Mouse (Mus musculus) lung, postnatal 14 days (tissue): ENCODE data around the gene Cab39.
A peak's percentile ranks its signal among the peaks of the same experiment; 100 is the strongest.

Source experiments
- DNase-seq: peaks from one replicate; pipeline ENCODE4 v3.0.0; 2021

The Cab39 gene

DNA sequence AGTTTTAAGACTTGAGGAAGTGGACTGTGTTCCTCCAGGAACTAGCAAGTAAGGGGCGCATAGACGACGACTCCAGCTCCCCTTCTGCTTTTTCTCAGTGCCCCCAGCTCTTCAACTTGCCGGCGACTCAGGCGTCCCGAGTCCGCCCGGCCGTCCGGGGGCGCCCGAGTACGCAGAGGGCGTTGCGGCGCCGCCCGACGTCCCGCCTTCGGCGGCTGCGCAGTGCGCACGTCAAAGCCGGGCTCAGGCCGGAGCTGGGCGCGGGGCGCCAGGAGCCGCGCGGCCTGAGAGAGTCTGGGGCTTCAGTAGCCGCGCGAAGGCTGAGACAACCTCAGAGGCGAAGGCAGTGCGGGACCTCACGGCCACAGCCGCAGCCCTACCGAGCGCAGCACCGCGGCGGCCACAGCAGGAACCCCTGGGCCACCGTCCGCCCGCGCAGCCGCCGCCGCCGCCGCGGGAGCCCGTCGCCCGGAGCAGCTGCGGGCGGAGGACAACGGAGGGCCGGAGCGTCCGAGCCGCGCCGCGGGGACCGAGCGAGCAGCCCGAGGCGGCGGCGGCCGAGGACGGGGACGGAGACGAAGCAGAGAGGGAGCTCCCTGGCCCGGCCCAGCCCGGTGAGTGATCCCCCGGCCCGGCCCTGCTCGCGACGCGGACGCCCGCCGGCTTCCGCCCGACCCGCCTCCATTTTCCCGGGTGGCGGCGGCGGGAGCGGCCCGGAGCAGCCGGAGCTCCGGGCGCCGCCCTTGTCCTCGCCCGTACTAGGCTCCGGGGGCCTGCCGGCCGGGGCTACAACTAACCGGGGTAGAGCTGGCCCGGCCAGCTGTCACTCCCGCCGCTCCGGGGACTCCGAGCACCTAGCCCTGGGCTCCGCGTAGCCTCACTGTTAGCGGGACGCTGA is at the start of gene Cab39:
TSS of gene Cab39 (plus strand) at position 234 of the 898 bp plus-strand sequence.
- DNase-seq, result peak; percentile 90

DNA sequence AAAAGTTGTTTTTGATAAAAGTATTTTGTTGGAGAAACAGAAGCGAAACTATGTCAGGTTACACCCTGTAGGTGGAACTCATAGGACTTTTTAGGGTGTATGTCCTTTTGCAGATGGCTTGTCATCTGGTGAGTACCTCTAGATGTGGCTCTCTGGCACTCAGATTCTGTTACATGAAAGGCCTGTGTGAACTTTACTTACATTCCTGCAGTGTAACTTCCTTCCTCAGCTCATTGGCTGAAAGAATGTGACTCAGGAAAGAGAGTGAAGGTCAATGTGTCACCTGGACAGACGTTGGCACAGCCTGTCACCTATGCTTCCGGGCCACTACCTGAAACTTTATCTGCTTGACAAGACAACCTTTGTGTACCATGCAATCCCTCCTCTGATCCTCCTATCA is 48.7 kb upstream of the Cab39 start:
- DNase-seq, result no peak

DNA sequence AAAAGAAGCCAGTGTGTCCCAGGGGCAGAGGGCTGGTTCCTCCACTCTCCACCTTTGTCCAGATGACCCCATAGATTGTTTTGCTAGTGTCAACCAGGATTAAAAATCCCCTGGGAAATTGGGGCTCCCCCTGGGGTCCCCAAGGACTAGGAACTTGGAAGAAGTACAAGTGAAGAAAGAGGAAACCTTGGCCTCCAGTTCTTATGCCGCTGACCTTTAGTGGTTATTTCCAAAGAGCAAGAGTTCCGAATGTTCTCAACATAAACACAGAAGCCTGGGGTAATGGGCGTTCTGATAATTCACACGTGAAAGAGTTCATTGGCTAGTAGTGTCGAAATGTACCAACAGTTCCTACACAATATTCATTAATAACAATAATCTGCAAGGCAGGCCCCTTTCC is 46.7 kb upstream of the Cab39 start:
- no peak for DNase-seq

DNA sequence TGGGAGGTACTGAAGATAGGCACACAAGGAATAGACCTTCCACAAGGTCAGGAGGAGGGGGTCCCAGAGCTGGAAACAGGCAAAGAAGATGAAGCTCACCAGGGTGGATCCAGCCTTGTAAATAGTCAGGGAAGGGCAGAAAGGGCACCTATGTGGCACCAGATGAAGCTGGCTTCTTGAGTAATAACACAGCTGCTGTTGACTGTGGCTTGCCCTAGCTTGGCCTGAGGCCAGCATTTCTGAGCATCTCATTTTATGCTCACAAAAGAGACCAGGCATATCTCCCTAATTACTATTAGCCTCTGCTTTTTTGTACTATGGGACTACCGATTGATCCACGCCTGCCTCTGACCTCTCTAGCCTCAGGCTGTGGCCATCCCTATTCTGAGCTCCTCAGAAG is 43.4 kb upstream of the Cab39 start:
- no peak for DNase-seq

DNA sequence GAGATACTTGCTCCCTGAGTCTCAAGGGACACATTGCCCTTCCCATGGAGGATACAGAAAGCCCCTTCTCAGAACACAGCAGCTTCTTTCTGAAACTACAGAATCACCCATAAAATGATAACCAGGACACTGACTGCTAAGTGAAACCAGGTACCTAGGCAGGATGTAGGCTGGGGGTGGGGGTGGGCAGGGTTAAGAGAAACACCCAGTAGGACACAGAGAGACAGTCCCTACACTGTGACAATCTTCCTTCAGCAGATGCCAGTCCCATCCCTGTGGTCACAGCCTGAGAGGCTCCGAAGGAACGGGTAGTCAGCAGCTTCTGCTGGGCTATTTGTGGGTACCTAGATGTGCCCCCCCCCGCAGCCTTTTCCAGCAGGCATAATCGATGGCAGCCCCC is 42.6 kb upstream of the Cab39 start:
- no peak for DNase-seq

DNA sequence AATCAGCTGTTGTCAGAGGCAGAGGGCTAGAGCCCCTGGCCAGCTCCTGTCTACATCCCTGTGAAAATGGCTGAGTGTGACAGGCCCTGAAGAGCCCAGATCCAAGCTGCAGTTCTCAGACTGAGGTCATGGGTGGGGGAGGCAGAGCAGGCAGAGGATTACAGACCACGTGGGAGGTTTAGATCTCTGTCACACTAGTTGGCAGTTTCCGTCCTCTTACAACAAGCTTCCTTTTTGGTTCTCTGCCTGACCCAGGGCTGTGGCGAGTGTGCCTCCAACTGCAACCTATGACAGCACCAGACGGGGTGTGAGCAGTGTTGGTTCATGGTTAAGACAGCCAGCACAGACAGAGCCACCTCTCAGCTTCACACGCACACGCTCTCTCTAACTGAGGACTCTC is 41.7 kb upstream of the Cab39 start:
- DNase-seq, result peak; percentile 22

DNA sequence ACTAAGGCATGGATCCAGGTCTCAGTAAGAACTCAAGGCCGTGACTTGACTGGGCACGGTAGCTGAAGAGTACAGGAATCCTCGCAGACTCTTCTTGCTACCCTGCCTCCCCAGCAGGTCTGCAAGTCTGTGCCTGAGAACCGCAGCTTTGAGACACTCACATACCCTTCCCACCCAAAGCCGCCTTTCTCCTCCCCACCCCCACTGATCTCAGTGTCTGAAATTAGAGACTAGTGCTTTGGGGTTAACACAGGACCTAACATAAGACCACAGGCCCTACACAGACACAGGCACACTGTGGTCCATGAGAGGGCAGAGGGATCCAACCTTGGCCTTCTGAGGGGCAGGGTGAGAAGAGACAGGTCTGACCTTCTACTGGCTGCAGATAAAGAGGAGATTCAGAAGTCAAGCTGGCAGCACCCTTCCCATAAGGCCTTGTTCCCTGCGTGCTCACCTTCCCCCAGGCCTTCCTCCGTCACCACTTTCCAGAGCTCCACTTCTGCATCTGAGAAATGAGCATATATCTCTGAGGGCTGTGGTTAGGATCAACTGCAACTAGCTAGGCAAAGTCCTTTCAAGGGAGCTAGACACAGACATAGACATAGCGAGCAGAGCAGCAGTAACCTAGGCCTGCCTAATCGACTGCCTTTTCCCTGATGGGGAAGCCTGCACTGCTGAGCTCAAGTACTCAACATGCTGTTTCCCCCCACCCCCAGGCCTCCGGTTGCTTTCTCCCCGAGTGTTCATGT is 41.1 kb upstream of the Cab39 start:
- DNase-seq, result no peak

DNA sequence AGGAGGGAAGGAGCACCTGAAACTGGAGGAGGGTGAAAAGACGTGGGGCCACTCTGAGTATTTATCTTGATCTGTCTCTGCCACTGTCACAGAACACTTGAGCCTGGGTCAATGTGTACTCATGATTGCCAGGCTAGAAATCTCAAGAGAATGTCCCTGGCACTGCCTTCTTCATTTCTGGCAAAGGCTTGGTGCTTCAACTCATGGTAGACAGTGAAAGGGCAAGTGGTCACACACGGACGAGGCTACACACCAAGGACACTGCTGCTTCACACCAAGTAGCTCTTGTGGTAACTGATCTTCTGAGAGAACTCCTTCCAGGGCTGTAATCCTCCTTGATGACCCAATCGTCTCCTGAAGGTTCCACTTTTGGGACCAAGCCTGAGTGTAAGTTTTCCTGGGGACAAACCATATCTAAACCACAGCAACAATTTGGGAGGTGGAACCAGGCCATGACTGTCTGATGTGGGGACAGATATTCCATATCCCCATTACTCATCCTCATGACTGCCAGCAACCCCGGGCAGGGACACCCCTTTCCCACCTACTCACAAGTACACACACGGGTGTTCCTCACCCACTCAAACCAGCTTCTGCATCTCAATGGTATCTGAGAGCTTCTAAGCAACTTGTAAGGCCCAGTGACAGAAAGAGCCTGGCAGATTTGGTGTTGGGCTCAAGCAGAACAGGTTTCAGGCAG is 35.6 kb upstream of the Cab39 start:
- no peak for DNase-seq

DNA sequence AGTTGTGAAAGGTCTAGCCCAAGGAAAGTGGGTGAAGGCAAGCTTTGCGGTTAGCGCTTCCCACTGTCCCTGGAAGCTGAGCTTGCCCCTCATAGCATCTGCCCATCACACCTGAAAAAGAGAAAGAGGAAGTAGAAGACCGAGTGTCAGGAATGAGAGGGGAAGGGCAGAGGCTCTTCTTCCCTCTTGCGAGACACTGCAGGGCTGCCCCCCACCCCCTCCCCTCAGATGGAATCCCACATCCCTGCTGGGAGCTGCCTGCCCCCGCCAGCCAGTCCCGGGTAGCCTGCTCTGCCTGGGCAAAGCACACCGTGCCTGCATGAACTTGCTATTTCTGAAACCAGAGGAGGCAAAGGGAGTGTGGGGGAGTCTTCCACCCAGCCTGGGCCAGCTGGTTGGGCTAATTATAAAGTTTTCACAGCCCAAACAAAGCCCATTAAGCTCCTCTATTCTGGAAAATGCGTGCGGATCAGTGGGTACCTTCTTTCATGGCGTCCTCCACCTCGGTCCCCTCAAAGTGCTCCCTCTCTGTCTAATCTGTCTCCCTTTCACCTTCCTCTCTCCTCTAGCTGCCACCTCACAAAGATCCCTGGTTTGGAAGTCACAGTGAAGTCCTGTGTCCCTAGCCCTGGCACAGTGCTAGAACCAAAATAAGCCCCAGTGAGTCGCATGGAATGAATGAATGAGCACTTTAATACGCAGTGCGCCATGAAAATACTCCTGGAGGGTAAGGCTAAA is 34.8 kb upstream of the Cab39 start:
- DNase-seq, result no peak

DNA sequence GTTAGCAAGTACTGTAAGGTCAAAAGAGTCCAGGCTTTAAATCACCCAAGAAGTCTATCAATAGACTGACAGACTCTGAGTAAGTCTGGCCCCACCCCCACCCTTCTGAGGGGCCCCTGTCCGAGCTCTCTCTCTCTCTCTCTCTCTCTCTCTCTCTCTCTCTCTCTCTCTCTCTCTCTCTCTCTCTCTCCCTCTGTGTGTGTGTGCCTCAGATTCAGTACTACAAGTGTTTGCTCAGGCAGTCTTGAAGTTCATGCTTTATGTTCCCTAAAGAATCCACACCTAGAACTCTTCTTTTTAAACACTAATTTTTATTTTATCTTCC is 34.3 kb upstream of the Cab39 start:
- no peak for DNase-seq

DNA sequence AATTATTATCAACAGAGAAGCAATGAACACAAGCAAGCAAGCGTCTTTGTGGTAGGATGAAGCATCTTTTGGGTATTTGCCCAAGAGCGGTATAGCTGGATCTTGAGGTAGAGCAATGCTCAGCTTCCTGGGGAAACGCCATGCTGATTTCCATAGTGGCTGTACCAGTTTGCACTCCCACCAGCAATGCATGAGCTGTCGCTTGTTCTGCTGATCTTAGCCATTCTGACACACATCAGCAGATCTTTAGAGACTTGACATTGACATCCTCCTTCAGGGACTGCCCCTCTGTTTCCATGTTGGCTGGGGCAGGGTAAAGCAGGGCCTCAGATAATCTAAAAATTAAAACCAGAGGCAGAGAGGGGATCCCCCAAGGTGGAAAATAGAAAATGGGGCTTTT is 31.6 kb upstream of the Cab39 start:
- DNase-seq, result no peak

DNA sequence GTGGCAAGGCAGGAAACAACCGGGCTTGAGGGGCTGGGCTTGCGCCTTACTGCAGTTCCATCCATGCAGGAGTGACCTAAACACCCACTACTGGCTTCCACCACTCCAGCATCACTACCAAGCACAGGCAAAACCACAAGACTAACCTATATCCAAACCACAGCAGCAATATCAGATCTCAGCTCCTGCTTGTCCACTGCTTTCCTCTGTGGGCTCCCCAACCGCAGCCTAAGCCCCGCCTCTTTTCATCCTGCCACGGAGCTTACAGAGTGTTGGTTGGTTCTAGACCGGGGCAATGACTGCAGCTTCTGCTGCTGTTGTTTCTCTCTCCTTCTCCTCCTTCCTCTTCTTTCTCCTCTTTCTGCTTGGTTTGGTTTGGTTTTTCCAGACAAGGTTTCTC is 29.9 kb upstream of the Cab39 start:
- no peak for DNase-seq

DNA sequence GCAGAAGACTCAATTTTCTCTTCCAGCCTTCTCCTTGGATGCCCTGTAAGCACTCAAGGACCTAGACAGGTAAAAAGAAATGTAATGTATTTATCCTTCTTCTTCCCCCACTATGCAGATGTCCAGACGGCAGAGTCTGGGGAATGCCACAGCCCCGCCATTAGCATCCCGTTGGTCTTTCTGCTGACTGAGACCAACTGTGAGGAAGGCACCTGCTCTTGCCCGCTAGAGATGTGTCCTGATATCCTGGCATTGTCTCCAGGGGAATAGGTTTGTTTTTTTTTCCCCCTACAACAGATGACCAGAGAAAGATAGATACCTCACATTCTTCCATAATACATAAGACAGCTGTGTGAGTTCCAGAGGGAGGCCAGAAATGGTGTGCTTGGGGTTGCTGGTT is 28.9 kb upstream of the Cab39 start:
- no peak for DNase-seq

DNA sequence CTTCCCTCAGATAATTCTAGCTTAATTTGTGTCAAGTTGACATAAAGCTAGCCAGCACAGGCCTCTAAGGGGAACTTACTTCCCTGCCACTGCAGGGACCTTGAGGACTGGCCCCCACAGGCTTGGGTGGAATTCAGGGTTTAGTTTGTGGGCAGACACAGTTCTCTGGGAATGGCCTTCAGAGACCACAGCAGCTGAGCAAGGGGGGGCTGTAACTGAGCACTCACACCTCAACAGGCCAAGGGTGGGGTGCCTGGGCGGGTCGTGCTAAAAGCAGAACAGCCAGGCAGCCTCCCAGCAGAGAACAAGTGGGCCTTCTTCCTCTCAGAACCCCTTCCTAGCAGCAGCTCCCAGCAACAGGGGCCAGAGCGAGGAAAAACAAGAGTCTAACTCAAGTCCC is 27.1 kb upstream of the Cab39 start:
- DNase-seq, result no peak

DNA sequence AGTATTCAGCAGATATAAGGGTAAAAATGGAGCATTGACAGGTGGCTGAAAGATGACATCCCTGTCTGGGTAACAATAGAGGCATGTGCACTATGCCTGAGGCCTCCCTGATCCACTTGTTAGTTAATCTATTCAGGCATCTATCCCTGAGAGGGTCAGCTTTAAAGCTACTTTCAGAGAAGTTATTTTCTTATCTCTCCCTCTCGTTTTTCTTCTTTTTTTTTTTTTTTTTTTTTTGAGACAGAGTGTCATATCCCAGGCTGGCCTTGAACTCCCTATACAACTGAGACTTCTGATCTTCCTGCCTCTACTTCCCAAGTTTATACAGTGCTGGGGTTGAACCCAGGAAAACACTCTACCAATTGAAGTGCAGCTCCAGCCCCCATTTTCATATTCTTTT is 25.5 kb upstream of the Cab39 start:
- DNase-seq, result no peak

DNA sequence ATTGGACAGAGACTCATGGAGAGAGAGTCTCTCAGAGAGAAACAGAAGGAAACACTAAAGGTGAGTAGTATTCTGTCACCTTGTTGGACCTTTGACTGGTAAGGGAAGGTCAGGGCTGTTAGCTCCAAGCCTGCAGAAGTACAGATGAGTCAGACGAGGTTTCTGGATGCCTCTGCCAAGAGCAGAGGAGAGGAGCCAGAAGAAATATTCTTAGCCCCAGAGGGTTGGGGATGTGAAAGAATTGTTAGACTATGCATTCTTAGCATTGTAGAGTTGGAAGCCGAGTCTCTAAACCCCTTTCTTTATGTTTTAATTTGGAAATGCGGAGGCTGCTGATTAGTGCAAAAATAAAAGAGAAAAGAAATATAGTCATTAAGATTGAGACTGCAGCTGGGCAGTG is 21.3 kb upstream of the Cab39 start:
- DNase-seq, result no peak

DNA sequence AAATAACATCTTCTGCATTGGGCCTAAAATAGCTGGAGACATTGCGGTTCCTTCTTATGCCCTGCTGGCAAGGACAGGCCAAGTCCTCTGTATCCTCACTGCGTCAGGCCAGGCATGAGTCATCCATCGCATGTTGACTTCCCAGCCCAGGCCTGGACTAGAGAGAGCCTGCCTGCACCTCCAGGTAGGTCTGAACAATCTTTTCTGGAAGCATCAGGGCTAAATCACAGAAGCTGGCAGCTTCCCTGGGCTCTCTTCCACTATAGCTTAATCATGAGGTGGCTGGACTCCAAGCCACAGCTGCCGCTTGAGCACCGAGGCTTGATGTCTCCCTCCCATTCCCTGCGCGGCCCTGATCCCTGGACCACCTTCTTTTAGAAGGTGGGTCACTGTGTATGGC is 18.1 kb upstream of the Cab39 start:
- DNase-seq, result no peak

DNA sequence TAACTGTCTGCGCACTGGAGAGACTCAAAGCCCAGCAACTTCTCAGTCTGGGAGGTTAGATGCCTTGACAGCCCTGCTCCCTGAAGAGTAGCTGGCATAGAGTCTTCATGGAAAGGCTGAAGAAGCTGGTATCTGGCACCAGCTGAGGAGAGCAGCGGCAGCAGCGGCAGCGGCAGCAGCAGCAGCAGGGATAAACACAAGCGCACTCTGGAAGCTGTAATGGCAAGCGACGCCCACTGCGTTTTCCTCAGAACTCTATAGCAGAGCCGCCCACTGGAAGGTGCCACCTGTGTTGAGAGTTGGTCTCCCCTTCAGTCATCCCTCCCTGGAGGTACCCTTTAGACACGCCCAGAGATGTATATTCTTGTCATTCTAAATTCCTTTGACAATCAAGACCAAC is 17.1 kb upstream of the Cab39 start:
- no peak for DNase-seq

DNA sequence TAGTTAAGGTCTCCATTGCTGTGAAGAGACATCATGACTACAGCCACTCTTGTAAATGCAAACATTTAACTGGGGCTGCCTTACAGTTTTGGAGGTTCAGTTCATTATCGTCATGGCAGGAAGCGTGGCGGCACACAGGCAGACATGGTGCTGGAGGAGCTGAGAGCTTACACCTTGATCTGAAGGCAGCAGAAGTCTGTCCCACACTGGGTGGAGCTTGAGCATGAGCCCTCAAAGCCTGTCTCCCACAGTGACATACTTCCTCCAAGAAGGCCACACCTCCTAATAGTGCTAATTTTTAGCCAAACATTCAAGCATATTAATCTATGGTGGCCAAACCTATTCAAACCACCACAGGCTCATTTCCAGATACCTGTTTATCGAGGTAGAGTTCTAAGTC is 14.8 kb upstream of the Cab39 start, which contains the start of gene A630001G21Rik:
TSS of gene A630001G21Rik (minus strand) at position 208 of the 400 bp plus-strand sequence.
- DNase-seq, result no peak

DNA sequence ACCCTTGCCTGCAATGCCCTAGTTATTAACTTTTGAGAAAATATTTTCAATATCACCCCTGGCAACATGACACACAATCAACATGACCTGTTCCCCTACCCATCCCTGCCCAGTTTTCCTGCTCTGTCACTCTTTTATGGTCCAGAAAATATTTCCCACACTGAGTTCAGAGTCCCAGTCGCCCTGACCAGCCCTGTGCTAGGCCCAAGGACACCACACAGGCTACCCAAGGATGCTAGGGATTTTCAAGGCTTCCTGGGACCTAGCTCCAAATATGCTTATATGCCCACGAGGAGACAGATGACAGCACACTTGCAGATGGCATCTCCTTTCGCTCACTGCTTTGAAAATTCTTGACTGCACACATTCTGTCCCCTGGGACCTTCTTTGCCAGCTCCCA is 14.2 kb upstream of the Cab39 start:
- DNase-seq, result no peak

DNA sequence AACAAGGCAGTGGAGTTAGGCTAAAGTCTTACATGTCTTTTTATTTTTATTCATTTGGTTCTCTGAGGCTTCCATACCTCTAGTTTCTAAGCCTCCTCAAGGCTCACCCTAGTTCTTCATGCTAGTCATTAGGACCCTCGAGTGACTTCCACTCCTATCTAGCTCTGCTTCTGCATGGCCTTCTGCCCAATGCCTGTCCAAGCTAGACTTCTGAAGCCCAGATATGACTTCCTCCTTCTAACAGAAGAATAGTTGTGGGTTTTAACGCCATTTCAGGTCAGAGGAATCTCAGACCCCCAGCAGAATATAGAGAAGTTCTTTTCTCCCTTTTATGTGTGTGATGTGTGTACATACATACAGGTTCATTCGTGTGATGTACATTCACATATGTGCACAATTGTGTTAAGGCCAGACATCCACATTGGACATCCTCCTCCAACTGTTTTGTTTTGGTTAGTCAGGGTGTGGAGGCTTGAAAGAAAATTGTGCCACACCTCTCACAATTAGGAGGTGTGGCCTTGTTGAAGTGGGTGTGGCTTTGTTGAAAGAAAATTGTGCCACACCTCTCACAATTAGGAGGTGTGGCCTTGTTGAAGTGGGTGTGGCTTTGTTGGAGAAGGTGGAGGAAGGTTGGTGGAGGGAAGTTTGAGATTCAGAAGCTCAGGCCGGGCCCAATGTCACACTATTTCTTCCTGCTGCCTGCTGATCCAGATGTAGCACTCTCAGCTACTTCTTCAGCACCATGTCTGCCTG is 13.6 kb upstream of the Cab39 start:
- no peak for DNase-seq

DNA sequence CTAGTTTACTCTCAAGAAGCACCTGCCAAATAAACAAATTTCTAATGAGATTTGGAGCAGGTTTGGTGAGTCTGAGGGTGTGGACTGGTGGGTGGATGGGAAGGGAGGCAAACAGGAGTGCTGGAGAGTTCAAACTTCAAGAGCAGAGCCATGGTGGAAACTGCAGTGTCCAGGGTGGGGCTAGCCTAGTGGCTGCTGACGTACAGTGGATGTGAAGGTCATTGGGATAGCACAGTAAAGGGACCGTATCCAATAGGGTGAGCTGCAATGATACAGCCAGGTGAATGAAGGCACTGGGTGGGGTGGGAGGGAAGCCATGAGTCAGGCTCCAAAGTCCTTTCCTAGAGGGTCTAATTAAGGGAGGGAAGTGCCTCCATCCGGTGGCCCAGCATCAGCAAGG is 2.7 kb upstream of the Cab39 start:
- no peak for DNase-seq
